Mouse (Mus musculus) adrenal gland, adult 18-20 months (tissue): Measurements from ENCODE around the gene Tmem192. TPM values are rescaled to one million over a fixed set of nuclear protein-coding genes. Genes with fewer than 3 reads are reported as not detected.
"Not testable (repeated sequence)": the region's sequence is repeated elsewhere in the genome, so short reads cannot be mapped to it uniquely, and the experiment has no call there.

ENCODE experiments used
- DNase-seq, 2 experiments: peaks; one replicate each; pipeline ENCODE4 v3.0.0; 2021 to 2022; ENCODE audit warnings: low spot score in 2 of 2
- total RNA-seq, 2 experiments: library from RNA; stranded (reverse); gene quantifications; 1 replicate in 1 of 2; 2 replicates in 1 of 2; pipeline ENCODE4 v1.2.3; 2021

Tmem192 gene
- total RNA-seq, 2 experiments from 2014 or later: 32.4 to 50.5 TPM

GRCm38 (mm10) chr8:64959025-64959424 is 12.0 kb downstream of the Tmem192 start:
- DNase-seq: no peak

- DNase-seq: no peak
These were observed 15.9 kb downstream of the Tmem192 start for GRCm38 (mm10) chr8:64962836-64963235.

GRCm38 (mm10) chr8:64983150-64983897 is 36.3 kb downstream of the Tmem192 start:
- no peak for DNase-seq

- DNase-seq: no peak
These were observed 40.7 kb downstream of the Tmem192 start, which contains the start of gene Trim75 for GRCm38 (mm10) chr8:64987731-64988130. Gene Trim75, minus strand, starts transcription at chr8:64987831.

- no peak for DNase-seq
These were observed 51.9 kb downstream of the Tmem192 start for GRCm38 (mm10) chr8:64998806-64999365.

GRCm38 (mm10) chr8:65007616-65008015 is 60.6 kb downstream of the Tmem192 start:
- not testable (repeated sequence) for DNase-seq

- no peak for DNase-seq
These were observed 71.4 kb downstream of the Tmem192 start, which contains the start of the genes Trim61 and Trim60 for GRCm38 (mm10) chr8:65018423-65018822. Gene Trim61, minus strand, starts transcription at chr8:65018523. Gene Trim60, minus strand, starts transcription at chr8:65018584.

Other genes with a start within 250 kb of the Tmem192 start
- gene Msmo1, start 213.4 kb upstream of the Tmem192 start, total RNA-seq: 100 to 1,000 TPM; 225 to 240 TPM
- gene Klhl2, start 97.2 kb upstream of the Tmem192 start, total RNA-seq: 10 to 100 TPM; 53.2 to 76.0 TPM
- gene Trim75, start 40.6 kb downstream of the Tmem192 start, total RNA-seq: not detected
- gene Trim61, start 71.3 kb downstream of the Tmem192 start, total RNA-seq: not detected
- not detected for gene Trim60, start 71.4 kb downstream of the Tmem192 start, total RNA-seq
- gene Apela, start 90.2 kb downstream of the Tmem192 start, total RNA-seq: not detected
- not detected for gene Gm10663, start 127.8 kb downstream of the Tmem192 start, total RNA-seq
- gene BC030870, start 182.4 kb downstream of the Tmem192 start, total RNA-seq: not detected